Mouse (Mus musculus) cortical plate, adult 2 months (tissue): ENCODE data around the gene Tma7. TPM values are rescaled to one million over a fixed set of nuclear protein-coding genes. Genes with fewer than 3 reads are reported as not detected.

Experiments used
- H3K27ac ChIP-seq: fragments of 200-500 bp; 2 replicates; pipeline ENCODE4 v1.5.1; 2012; ENCODE audit warnings: low read length, control low read depth, inconsistent platforms; ENCODE audit not compliant: insufficient read depth
- H3K4me1 ChIP-seq: fragments of 200-500 bp; 2 replicates; pipeline ENCODE4 v1.6.1; 2011; ENCODE audit warnings: low read length; ENCODE audit not compliant: control insufficient read depth, insufficient read depth
- H3K4me3 ChIP-seq: fragments of 200-500 bp; 2 replicates; pipeline ENCODE4 v1.5.1; 2011; ENCODE audit warnings: mild to moderate bottlenecking, low read length, control low read depth; ENCODE audit not compliant: insufficient read depth
- CTCF ChIP-seq: fragments of 200-500 bp; IDR thresholded peaks from 2 replicates; pipeline ENCODE4 v1.5.1; 2011; ENCODE audit warnings: mild to moderate bottlenecking, control low read depth, low read length; ENCODE audit not compliant: insufficient read depth; ENCODE audit errors: extremely low read depth
- POLR2A ChIP-seq: fragments of 200-500 bp; IDR thresholded peaks from 2 replicates; pipeline ENCODE4 v1.6.1; 2011; ENCODE audit warnings: mild to moderate bottlenecking, low read length, control low read depth; ENCODE audit not compliant: insufficient read depth; ENCODE audit errors: extremely low read depth
- polyA plus RNA-seq: library from polyadenylated mRNA; depleted of rRNA; stranded (reverse); fragments of >200 nt; gene quantifications from 2 replicates; pipeline ENCODE4 v1.2.3, GENCODE M21; 2012

The Tma7 gene
- polyA plus RNA-seq, 1 experiment = 206 TPM

GRCm38 (mm10) chr9:109058006-109058765 lies 24.2 kb downstream of the Tma7 start:
- Histone ChIP-seq H3K4me1 (peaks cover 7% of the 10 kb centered on the region), H3K4me3 (peak overlapping the region; percentile 31; the same call in 1 of the 2 replicates), H3K27ac (peak overlapping the region; percentile 62; the same call in 1 of the 2 replicates)
- no peak for TF ChIP-seq POLR2A
- no peak for TF ChIP-seq CTCF

- no peak for TF ChIP-seq CTCF
- TF ChIP-seq POLR2A = no peak
- Histone ChIP-seq H3K4me3 (no peak overlapping the region), H3K27ac (no peak overlapping the region), H3K4me1 (peaks cover 7% of the 10 kb centered on the region)
Measured at GRCm38 (mm10) chr9:109057543-109057942, 24.8 kb downstream of the Tma7 start.

DNA sequence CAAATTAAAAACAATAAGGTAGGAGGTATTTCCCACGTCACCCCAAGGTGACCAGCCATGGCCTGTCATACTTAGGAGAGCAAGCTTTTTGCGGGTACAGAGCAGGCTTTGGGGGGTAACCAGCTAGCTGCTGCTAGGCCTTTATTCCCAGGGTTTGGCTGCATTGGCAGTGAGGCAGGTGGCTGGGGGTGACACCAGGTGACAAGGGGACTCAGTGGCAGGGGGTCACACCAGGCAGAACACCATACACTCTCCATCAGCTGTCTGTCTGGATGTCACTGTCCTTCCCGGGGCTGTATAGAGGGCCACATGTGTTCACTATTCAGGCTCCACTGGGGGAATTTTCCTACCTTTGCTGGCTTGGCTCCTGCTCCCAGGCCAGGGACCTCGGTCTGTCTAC lies 25.5 kb downstream of the Tma7 start:
- TF ChIP-seq CTCF = no peak
- TF ChIP-seq POLR2A = no peak
- H3K27ac ChIP-seq = no peak overlapping the region
- H3K4me1 ChIP-seq = peaks cover 7% of the 10 kb centered on the region
- no peak overlapping the region for H3K4me3 ChIP-seq

GRCm38 (mm10) chr9:109056081-109056690 lies 26.2 kb downstream of the Tma7 start:
- H3K4me1 ChIP-seq = peaks cover 7% of the 10 kb centered on the region
- H3K4me3 ChIP-seq = no peak overlapping the region; the same call in 1 of the 2 replicates
- H3K27ac ChIP-seq = no peak overlapping the region
- TF ChIP-seq POLR2A = no peak
- no peak for TF ChIP-seq CTCF

DNA sequence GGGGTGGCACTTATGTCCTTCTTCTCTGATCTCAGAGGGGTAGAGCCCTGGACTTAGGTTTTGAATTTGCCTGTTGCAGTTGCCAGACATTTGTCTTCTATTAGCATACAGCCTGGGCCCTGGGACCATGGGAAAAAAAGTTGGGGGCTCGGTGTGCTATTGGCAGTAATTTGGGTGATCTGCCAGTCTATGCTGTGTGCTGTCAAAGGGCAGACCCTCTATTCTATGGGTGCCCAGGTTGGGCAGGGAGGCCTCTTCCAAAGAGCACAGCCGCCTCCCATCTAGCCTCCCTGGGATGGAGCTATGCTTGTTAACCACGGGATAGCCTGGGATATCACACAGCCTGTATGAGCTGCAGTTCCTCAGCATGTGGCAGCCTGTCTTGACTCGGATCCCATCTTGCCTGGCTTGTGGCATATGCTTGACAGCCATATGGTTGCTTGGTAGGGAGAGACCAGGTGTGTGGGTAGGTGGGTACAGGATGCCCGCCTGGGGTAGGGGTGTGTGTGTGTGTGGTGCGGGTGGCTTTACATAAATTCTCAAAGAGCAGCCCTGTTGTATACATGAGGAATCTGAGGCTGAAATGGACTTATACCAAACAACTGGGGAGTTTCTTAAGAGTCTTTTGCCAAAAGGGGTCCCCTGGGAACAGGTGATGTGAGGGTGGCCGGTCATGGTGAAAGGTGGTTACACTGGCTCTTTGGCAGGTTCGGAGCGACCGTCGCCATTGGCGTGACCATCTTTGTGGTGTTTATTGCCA lies 26.9 kb downstream of the Tma7 start:
- no peak for TF ChIP-seq CTCF
- TF ChIP-seq POLR2A = no peak
- Histone ChIP-seq H3K4me3 (peak overlapping the region; percentile 47), H3K27ac (peak overlapping the region; percentile 26; the same call in 1 of the 2 replicates), H3K4me1 (peaks cover 7% of the 10 kb centered on the region)

GRCm38 (mm10) chr9:109054712-109055111 lies 27.7 kb downstream of the Tma7 start:
- Histone ChIP-seq H3K27ac (peak overlapping the region; percentile 26), H3K4me3 (peak overlapping the region; percentile 47), H3K4me1 (peaks cover 7% of the 10 kb centered on the region)
- peak; percentile 87 for TF ChIP-seq POLR2A
- TF ChIP-seq CTCF = no peak

DNA sequence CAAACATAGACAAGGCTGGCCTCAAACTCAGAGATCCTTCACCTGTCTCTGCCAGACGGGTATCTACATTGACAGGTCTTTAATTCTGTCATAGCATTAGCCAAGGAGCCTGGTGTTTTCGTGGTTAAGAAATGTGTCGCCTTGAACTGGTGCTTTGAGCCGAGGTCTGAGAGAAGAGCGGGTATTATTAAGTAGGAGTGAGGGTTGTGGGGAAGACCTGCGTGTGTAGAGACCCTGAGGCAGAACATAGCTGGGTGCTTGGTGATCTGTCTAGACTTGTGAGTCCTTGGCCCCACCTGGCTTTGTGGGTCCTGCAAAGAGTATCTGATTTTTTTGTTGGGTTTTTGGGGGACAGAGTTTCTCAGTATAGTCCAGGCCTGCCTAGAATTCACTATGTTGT lies 28.5 kb downstream of the Tma7 start:
- peaks cover 5% of the 10 kb centered on the region for H3K4me1 ChIP-seq
- TF ChIP-seq CTCF (no peak), POLR2A (no peak)
- no peak overlapping the region for H3K4me3 ChIP-seq
- H3K27ac ChIP-seq = no peak overlapping the region

DNA sequence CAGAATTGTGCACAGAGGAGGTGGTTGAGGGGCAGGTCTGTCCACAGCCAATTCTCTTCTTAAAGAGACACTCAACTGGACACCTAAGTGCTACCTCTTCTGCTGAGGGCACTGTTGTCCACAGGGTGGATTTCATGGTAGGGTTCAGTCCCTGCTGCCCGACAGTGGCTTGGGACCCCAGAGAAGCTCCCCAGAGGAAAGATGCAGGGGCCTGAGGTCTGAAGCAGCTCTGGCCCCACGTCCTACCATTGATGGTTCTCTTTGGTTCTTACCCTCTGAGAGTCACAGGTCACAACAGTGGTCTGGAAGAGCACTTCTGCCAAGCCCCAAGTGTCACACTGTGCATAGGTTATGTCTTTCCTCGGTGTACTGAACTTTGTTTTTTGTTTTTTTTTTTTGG lies 29.0 kb downstream of the Tma7 start:
- Histone ChIP-seq H3K4me3 (no peak overlapping the region), H3K4me1 (peaks cover 3% of the 10 kb centered on the region), H3K27ac (no peak overlapping the region)
- TF ChIP-seq CTCF (no peak), POLR2A (no peak)

- H3K4me1 ChIP-seq = peaks cover 3% of the 10 kb centered on the region
- H3K27ac ChIP-seq = no peak overlapping the region
- no peak for TF ChIP-seq POLR2A
- no peak for TF ChIP-seq CTCF
- no peak overlapping the region for H3K4me3 ChIP-seq
Measured at GRCm38 (mm10) chr9:109052490-109053260, 29.7 kb downstream of the Tma7 start.
